ENCODE assay signal across 19 mouse cellular contexts in the genomic region with DNA sequence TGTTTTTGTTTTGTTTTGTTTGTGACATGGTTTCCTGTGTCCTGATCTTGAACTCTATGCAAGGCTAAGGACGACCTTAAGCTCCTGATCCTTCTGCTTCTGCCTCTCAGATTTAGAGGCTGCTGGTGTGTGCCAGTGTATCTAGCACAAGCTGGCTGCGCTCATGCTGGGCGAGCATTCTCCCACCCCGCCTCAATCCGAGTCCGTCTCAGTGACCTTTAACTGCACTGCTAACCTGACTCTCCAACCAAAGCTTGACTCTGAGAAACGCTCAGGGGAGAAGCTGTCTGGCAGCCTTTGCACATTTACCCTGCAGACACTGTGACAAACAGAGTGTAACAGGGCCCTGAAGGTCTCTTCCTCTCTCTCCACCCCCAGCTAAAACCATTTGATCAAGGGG. TPM values are rescaled to one million over a fixed set of nuclear protein-coding genes. Genes with fewer than 3 reads are reported as not detected.
DNase-seq lines count a peak whose midpoint lies in the region; TF ChIP-seq lines count a peak whose summit lies in the region.
"Had no signal": no experiment of that assay in that cellular context is flagged by ENCODE, and none has a peak within 500 bp of the region (broad histone marks: within the 10 kb centered on the region; RNA-seq: fewer than 3 reads in every experiment).

No protein-coding gene starts in this region.

- peak; percentile 53 for DNase-seq in adrenal gland, adult 2 months
- DNase-seq in adrenal gland, postnatal 4 days (ENCODE audit: low spot score in 2 of 2) = no peak
- peak; percentile 49 for DNase-seq in gastrocnemius, postnatal 14 days
- DNase-seq in gastrocnemius, postnatal 4 days (ENCODE audit: low spot score in 2 of 2) = no peak
- peak; percentile 48 for DNase-seq in kidney, adult 2 months
- DNase-seq in kidney, postnatal 25 days = no peak
- peak; percentile 71 for DNase-seq in gastrocnemius, postnatal 25 days
- DNase-seq in spleen, adult 18-20 months = no peak
- DNase-seq: liver, postnatal 0 days; lung, postnatal 10 days; thymus, postnatal 36 days had no signal

- intact Hi-C loops in gastrocnemius, postnatal 14 days (cut with DNase I; ENCODE audit: low total_unique reads) = no loop called here

- peak overlapping the region; percentile 14; the same call in 1 of the 2 replicates for H3K27ac ChIP-seq in kidney, adult 2 months (ENCODE audit: insufficient read depth, low read depth, low read length)
- H3K27ac ChIP-seq: embryonic facial prominence, embryonic 15.5 days; limb, embryonic 10.5 days; midbrain, embryonic 12.5 days had no signal

- no peak for TF ChIP-seq POLR2A in kidney, adult 2 months (IDR thresholded peaks at IDR 0.05; ENCODE audit: low read depth, low read length)

- no peak overlapping the region for H3K4me3 ChIP-seq in kidney, adult 2 months (ENCODE audit: insufficient read depth, low read depth, low read length)
- H3K4me3 ChIP-seq: embryonic facial prominence, embryonic 15.5 days; limb, embryonic 10.5 days; midbrain, embryonic 12.5 days had no signal

- no peaks in the 10 kb centered on the region for H3K4me1 ChIP-seq in kidney, adult 2 months (ENCODE audit: control insufficient read depth, insufficient read depth, low read length)
- H3K4me1 ChIP-seq: embryonic facial prominence, embryonic 15.5 days; limb, embryonic 10.5 days; midbrain, embryonic 12.5 days had no signal

- H3K36me3 ChIP-seq in kidney, adult 2 months (ENCODE audit: control insufficient read depth, insufficient read depth, low read length) = no peaks in the 10 kb centered on the region
- H3K36me3 ChIP-seq: embryonic facial prominence, embryonic 15.5 days; limb, embryonic 10.5 days; midbrain, embryonic 12.5 days had no signal

- 17% methylated on average over 7 of the region's 7 CpGs for WGBS in kidney, adult 2 months

- TF ChIP-seq CTCF in kidney, adult 2 months (conservative IDR thresholded peaks at IDR 0.05; ENCODE audit: insufficient read depth, insufficient read length, low read depth, low read length) = no peak

- no peaks in the 10 kb centered on the region for H3K27me3 ChIP-seq in kidney, adult 2 months (replicated peaks; ENCODE audit: control insufficient read depth, insufficient read depth, low read length)
- H3K27me3 ChIP-seq: embryonic facial prominence, embryonic 15.5 days; midbrain, embryonic 12.5 days had no signal

RNA-seq across cellular contexts. Expression of a gene that starts 18.1 kb away (rescaled TPM):
- total RNA-seq in adrenal gland, adult 2 months (2021) = 10 to 100 TPM; 26.0 to 28.7 TPM
- polyA plus RNA-seq in adrenal gland, adult 2 months (2012; rRNA removed) = 64.5 and 69.5 TPM in 2 replicates
- total RNA-seq in adrenal gland, postnatal 4 days (2021) = 10 to 100 TPM; 23.0 to 25.2 TPM
- 1 to 10 TPM; 6.8 to 7.2 TPM for total RNA-seq in gastrocnemius, postnatal 14 days (2021)
- total RNA-seq in gastrocnemius, postnatal 4 days (2021) = 10 to 100 TPM in 1 of 2 experiments, 1 to 10 TPM in 1; 7.6 to 10.5 TPM
- 29.4 and 30.5 TPM in 2 replicates for polyA plus RNA-seq in kidney, adult 2 months (2012; rRNA removed)
- total RNA-seq in gastrocnemius, postnatal 25 days (2021) = 1 to 10 TPM; 7.0 to 7.4 TPM

RNA-seq across cellular contexts. Expression of a gene that starts 36.4 kb away (rescaled TPM):
- 10 to 100 TPM; 20.4 to 25.4 TPM for total RNA-seq in adrenal gland, adult 2 months (2021)
- 24.0 and 26.0 TPM in 2 replicates for polyA plus RNA-seq in adrenal gland, adult 2 months (2012; rRNA removed)
- total RNA-seq in adrenal gland, postnatal 4 days (2021) = 10 to 100 TPM; 17.6 to 23.8 TPM
- total RNA-seq in gastrocnemius, postnatal 14 days (2021) = 1 to 10 TPM; 6.8 to 8.6 TPM
- 1 to 10 TPM; 8.1 to 8.2 TPM for total RNA-seq in gastrocnemius, postnatal 4 days (2021)
- 42.5 and 46.4 TPM in 2 replicates for polyA plus RNA-seq in kidney, adult 2 months (2012; rRNA removed)
- total RNA-seq in gastrocnemius, postnatal 25 days (2021) = 1 to 10 TPM; 4.9 to 5.9 TPM
- total RNA-seq: hematopoietic stem cell, adult 5-6 weeks; megakaryocyte progenitor cell, adult 5-6 weeks; monocyte, adult 5-6 weeks had no signal

RNA-seq across cellular contexts. Expression of a gene that starts 38.8 kb away (rescaled TPM):
- total RNA-seq in adrenal gland, adult 2 months (2021) = under 1 TPM in 1 of 2 experiments, not detected in 1; 0.07 TPM
- polyA plus RNA-seq in adrenal gland, adult 2 months (2012; rRNA removed) = 0.13 and 0.15 TPM in 2 replicates
- total RNA-seq in adrenal gland, postnatal 4 days (2021) = under 1 TPM; 0.34 to 0.40 TPM
- 10 to 100 TPM in 1 of 2 experiments, 1 to 10 TPM in 1; 7.4 to 11.3 TPM for total RNA-seq in gastrocnemius, postnatal 14 days (2021)
- total RNA-seq in gastrocnemius, postnatal 4 days (2021) = 1 to 10 TPM; 5.7 to 7.3 TPM
- 0.07 and 0.34 TPM in 2 replicates for polyA plus RNA-seq in kidney, adult 2 months (2012; rRNA removed)
- 10 to 100 TPM; 11.4 to 12.9 TPM for total RNA-seq in gastrocnemius, postnatal 25 days (2021)
- total RNA-seq: hematopoietic stem cell, adult 5-6 weeks; megakaryocyte progenitor cell, adult 5-6 weeks; monocyte, adult 5-6 weeks had no signal
- polyA plus RNA-seq: heart, embryonic 11.5 days; large intestine, adult 2 months; limb, embryonic 10.5 days had no signal

RNA-seq across cellular contexts. Expression of a gene that starts 47.7 kb away (rescaled TPM):
- total RNA-seq in adrenal gland, adult 2 months (2021) = 10 to 100 TPM; 32.5 to 36.2 TPM
- polyA plus RNA-seq in adrenal gland, adult 2 months (2012; rRNA removed) = 89.1 and 91.3 TPM in 2 replicates
- 10 to 100 TPM; 36.0 to 38.8 TPM for total RNA-seq in adrenal gland, postnatal 4 days (2021)
- total RNA-seq in gastrocnemius, postnatal 14 days (2021) = 10 to 100 TPM; 10.2 to 11.2 TPM
- 10 to 100 TPM; 17.0 to 17.6 TPM for total RNA-seq in gastrocnemius, postnatal 4 days (2021)
- polyA plus RNA-seq in kidney, adult 2 months (2012; rRNA removed) = 71.1 and 81.7 TPM in 2 replicates
- 10 to 100 TPM in 1 of 2 experiments, 1 to 10 TPM in 1; 7.1 to 11.6 TPM for total RNA-seq in gastrocnemius, postnatal 25 days (2021)

RNA-seq across cellular contexts. Expression of a gene that starts 53.5 kb away (rescaled TPM):
- total RNA-seq in adrenal gland, adult 2 months (2021) = 1 to 10 TPM; 2.0 to 6.5 TPM
- 0.59 and 0.66 TPM in 2 replicates for polyA plus RNA-seq in adrenal gland, adult 2 months (2012; rRNA removed)
- total RNA-seq in adrenal gland, postnatal 4 days (2021) = 1 to 10 TPM; 1.9 to 2.9 TPM
- under 1 TPM; 0.27 to 0.43 TPM for total RNA-seq in gastrocnemius, postnatal 14 days (2021)
- total RNA-seq in gastrocnemius, postnatal 4 days (2021) = under 1 TPM; 0.42 to 0.44 TPM
- 3.3 and 3.9 TPM in 2 replicates for polyA plus RNA-seq in kidney, adult 2 months (2012; rRNA removed)
- total RNA-seq in gastrocnemius, postnatal 25 days (2021) = 1 to 10 TPM in 1 of 2 experiments, under 1 TPM in 1; 0.77 to 2.2 TPM
- total RNA-seq: hematopoietic stem cell, adult 5-6 weeks; megakaryocyte progenitor cell, adult 5-6 weeks had no signal

Comparison
In these comparisons a context has a peak if more than half of its experiments do, and no peak if none do; other contexts are left out.
1. DNase-seq: peak in adrenal gland, adult 2 months (single experiment), gastrocnemius, postnatal 14 days (single experiment), kidney, adult 2 months (single experiment) and gastrocnemius, postnatal 25 days (single experiment); none in adrenal gland, postnatal 4 days (0 of 2), gastrocnemius, postnatal 4 days (0 of 2), kidney, postnatal 25 days (0 of 2) and spleen, adult 18-20 months (0 of 2).
2. RNA of a gene that starts 38.8 kb away (total RNA-seq): 11.4 to 12.9 TPM in gastrocnemius, postnatal 25 days, 7.4 to 11.3 TPM in gastrocnemius, postnatal 14 days and 5.7 to 7.3 TPM in gastrocnemius, postnatal 4 days; 0.34 to 0.40 TPM in adrenal gland, postnatal 4 days and 0.07 TPM in adrenal gland, adult 2 months; every median in the first group is over 4 times any median in the second.